Mouse (Mus musculus): ENCODE measurements around the gene E2f2. TPM values are rescaled to one million over a fixed set of nuclear protein-coding genes. Genes with fewer than 3 reads are reported as not detected.

The E2f2 gene
- polyA plus RNA-seq, 1 experiment, result 56.3 TPM

DNA sequence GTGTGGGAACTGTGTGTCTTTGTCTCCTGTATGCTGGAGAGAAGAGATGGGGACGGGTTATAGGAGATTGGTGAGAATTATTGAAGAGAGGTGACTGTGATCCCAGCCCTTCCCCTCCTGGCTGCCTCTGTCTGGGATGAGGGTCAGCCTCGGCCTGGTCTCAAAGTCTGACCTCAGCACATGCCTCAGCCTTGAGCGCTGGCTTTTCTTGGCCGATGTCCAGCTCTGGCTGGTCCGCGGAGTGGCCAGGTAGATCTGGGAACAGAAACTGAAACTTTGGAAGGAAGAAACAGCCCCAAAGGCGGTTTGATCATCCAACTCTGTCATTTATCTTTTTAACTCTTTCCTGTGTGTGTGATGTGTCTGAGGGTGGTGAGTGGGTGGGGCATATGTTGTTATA is 41.4 kb downstream of the E2f2 start:
- peaks cover 6% of the 10 kb centered on the region for H3K79me2 ChIP-seq (ENCODE audit: control insufficient read depth, insufficient read depth)
- TF ChIP-seq TCF12 (IDR thresholded peaks at IDR 0.05; ENCODE audit: insufficient read depth, poor library complexity, severe bottlenecking) (no peak), E2F4 (IDR thresholded peaks at IDR 0.05; ENCODE audit: insufficient read depth) (no peak), POLR2AphosphoS2 (IDR thresholded peaks at IDR 0.05; ENCODE audit: insufficient read length, low read depth) (no peak), MAX (IDR thresholded peaks at IDR 0.05; ENCODE audit: low read depth) (no peak), REST (IDR thresholded peaks at IDR 0.05; ENCODE audit: insufficient read depth, insufficient read length) (no peak), SRF (IDR thresholded peaks at IDR 0.05; ENCODE audit: control insufficient read depth, insufficient read length, low read depth) (no peak), TCF3 (IDR thresholded peaks at IDR 0.05; ENCODE audit: insufficient read length, low read depth) (no peak), MYOG (IDR thresholded peaks at IDR 0.05; ENCODE audit: control insufficient read depth in 1 of 3, insufficient read depth in 1 of 3, insufficient read length in 2 of 3, low read depth in 2 of 3) (no peak), USF1 (IDR thresholded peaks at IDR 0.05; ENCODE audit: low read depth) (no peak), MYOD1 (IDR thresholded peaks at IDR 0.05; ENCODE audit: control insufficient read depth in 1 of 3, insufficient read length in 2 of 3, low read depth in 2 of 3) (no peak), POLR2A (IDR thresholded peaks at IDR 0.05; ENCODE audit: insufficient read length, low read depth) (no peak), CEBPB (IDR thresholded peaks at IDR 0.05; ENCODE audit: insufficient read depth, poor library complexity, severe bottlenecking) (no peak)
- H3K27me3 ChIP-seq (ENCODE audit: control insufficient read depth, insufficient read depth, insufficient read length), result no peaks in the 10 kb centered on the region
- no peak overlapping the region for H3K4me2 ChIP-seq (ENCODE audit: low read depth)
- no peak overlapping the region for H3ac ChIP-seq (ENCODE audit: control insufficient read depth, insufficient read length)
- no peak overlapping the region for H3K4me3 ChIP-seq
- no peaks in the 10 kb centered on the region for H3K36me3 ChIP-seq (ENCODE audit: control insufficient read depth, insufficient read depth)

DNA sequence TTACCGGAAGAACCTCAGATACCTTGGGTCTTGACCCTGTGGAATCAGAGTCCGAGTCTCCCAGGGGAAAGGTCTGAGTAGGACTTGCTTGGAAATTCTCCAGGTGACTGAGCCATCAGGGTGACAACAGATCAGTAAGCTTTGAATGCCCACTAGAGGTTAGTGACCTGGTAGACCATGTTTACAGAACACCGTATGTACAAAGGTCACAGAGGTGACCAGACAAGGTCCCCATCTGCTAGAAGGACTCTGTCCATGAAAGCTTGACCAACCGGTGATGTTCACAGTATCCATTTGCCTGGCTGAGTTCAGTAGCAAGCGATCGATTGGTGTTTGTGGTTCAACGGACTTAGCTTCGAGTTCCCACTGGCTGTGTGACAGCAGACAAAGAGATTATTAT is 42.6 kb downstream of the E2f2 start:
- Histone ChIP-seq H3K4me3 (no peak overlapping the region), H3K4me2 (ENCODE audit: low read depth) (no peak overlapping the region), H3K36me3 (ENCODE audit: control insufficient read depth, insufficient read depth) (no peaks in the 10 kb centered on the region), H3K27me3 (ENCODE audit: control insufficient read depth, insufficient read depth, insufficient read length) (no peaks in the 10 kb centered on the region), H3K79me2 (ENCODE audit: control insufficient read depth, insufficient read depth) (peaks cover 6% of the 10 kb centered on the region), H3ac (ENCODE audit: control insufficient read depth, insufficient read length) (no peak overlapping the region)
- no peak for TF ChIP-seq E2F4 (IDR thresholded peaks at IDR 0.05; ENCODE audit: insufficient read depth)
- no peak for TF ChIP-seq MYOD1 (IDR thresholded peaks at IDR 0.05; ENCODE audit: control insufficient read depth in 1 of 3, insufficient read length in 2 of 3, low read depth in 2 of 3)
- TF ChIP-seq POLR2AphosphoS2 (IDR thresholded peaks at IDR 0.05; ENCODE audit: insufficient read length, low read depth), result no peak
- no peak for TF ChIP-seq TCF3 (IDR thresholded peaks at IDR 0.05; ENCODE audit: insufficient read length, low read depth)
- TF ChIP-seq CEBPB (IDR thresholded peaks at IDR 0.05; ENCODE audit: insufficient read depth, poor library complexity, severe bottlenecking), result no peak
- no peak for TF ChIP-seq MAX (IDR thresholded peaks at IDR 0.05; ENCODE audit: low read depth)
- no peak for TF ChIP-seq SRF (IDR thresholded peaks at IDR 0.05; ENCODE audit: control insufficient read depth, insufficient read length, low read depth)
- no peak for TF ChIP-seq USF1 (IDR thresholded peaks at IDR 0.05; ENCODE audit: low read depth)

DNA sequence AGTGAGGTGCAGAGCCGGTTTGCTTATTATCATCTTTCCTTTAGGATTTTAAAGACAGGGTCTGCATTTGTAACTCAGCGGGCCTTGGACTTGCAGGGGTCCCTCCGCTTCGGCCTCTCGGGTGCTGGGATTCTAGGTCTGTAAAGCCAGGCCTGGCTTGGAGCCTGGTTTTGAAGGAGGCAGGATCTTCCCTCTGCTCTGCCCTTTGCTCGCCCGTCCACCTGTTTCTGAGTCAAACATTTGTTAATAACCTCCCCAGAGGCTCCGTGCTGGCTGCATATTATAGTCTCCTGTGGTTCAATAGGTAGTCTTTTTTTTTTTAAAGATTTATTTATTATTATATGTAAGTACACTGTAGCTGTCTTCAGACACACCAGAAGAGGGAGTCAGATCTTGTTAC is 43.4 kb downstream of the E2f2 start:
- Histone ChIP-seq H3K4me3 (no peak overlapping the region), H3K4me2 (ENCODE audit: low read depth) (no peak overlapping the region), H3ac (ENCODE audit: control insufficient read depth, insufficient read length) (no peak overlapping the region), H3K27me3 (ENCODE audit: control insufficient read depth, insufficient read depth, insufficient read length) (no peaks in the 10 kb centered on the region), H3K36me3 (ENCODE audit: control insufficient read depth, insufficient read depth) (no peaks in the 10 kb centered on the region), H3K79me2 (ENCODE audit: control insufficient read depth, insufficient read depth) (peaks cover 6% of the 10 kb centered on the region)
- TF ChIP-seq MAX (IDR thresholded peaks at IDR 0.05; ENCODE audit: low read depth), result no peak
- TF ChIP-seq MYOG (IDR thresholded peaks at IDR 0.05; ENCODE audit: control insufficient read depth in 1 of 3, insufficient read depth in 1 of 3, insufficient read length in 2 of 3, low read depth in 2 of 3), result no peak
- no peak for TF ChIP-seq POLR2AphosphoS2 (IDR thresholded peaks at IDR 0.05; ENCODE audit: insufficient read length, low read depth)
- TF ChIP-seq MYOD1 (IDR thresholded peaks at IDR 0.05; ENCODE audit: control insufficient read depth in 1 of 3, insufficient read length in 2 of 3, low read depth in 2 of 3), result no peak
- TF ChIP-seq SRF (IDR thresholded peaks at IDR 0.05; ENCODE audit: control insufficient read depth, insufficient read length, low read depth), result no peak
- no peak for TF ChIP-seq E2F4 (IDR thresholded peaks at IDR 0.05; ENCODE audit: insufficient read depth)
- TF ChIP-seq USF1 (IDR thresholded peaks at IDR 0.05; ENCODE audit: low read depth), result no peak
- TF ChIP-seq POLR2A (IDR thresholded peaks at IDR 0.05; ENCODE audit: insufficient read length, low read depth), result no peak
- TF ChIP-seq REST (IDR thresholded peaks at IDR 0.05; ENCODE audit: insufficient read depth, insufficient read length), result no peak
- no peak for TF ChIP-seq TCF12 (IDR thresholded peaks at IDR 0.05; ENCODE audit: insufficient read depth, poor library complexity, severe bottlenecking)
- no peak for TF ChIP-seq TCF3 (IDR thresholded peaks at IDR 0.05; ENCODE audit: insufficient read length, low read depth)
- TF ChIP-seq CEBPB (IDR thresholded peaks at IDR 0.05; ENCODE audit: insufficient read depth, poor library complexity, severe bottlenecking), result no peak

DNA sequence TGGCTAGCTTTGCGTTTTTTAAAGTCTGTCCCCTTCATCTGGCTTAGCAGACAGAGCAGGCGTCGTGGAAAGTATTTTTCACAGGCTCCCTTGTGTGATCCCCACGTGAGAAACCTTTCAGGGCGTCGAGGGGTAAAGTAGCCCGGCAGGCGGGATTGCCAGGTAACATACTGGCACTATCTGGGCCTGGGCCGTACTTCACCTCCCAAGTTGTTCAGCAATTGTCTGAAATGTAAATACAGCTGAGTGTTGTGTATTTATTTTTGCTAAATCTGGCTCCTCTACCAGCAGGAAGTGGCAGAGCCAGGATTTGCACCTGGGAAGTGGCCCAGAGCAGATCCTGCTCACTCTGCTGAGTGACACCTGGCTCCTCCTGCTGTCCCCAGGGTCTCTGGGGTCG is 44.9 kb downstream of the E2f2 start:
- Histone ChIP-seq H3K4me3 (no peak overlapping the region), H3K27me3 (ENCODE audit: control insufficient read depth, insufficient read depth, insufficient read length) (no peaks in the 10 kb centered on the region), H3K36me3 (ENCODE audit: control insufficient read depth, insufficient read depth) (no peaks in the 10 kb centered on the region), H3K4me2 (ENCODE audit: low read depth) (no peak overlapping the region), H3K79me2 (ENCODE audit: control insufficient read depth, insufficient read depth) (peaks cover 4% of the 10 kb centered on the region), H3ac (ENCODE audit: control insufficient read depth, insufficient read length) (no peak overlapping the region)
- TF ChIP-seq MAX (IDR thresholded peaks at IDR 0.05; ENCODE audit: low read depth), result no peak
- TF ChIP-seq TCF12 (IDR thresholded peaks at IDR 0.05; ENCODE audit: insufficient read depth, poor library complexity, severe bottlenecking), result no peak
- no peak for TF ChIP-seq REST (IDR thresholded peaks at IDR 0.05; ENCODE audit: insufficient read depth, insufficient read length)
- no peak for TF ChIP-seq E2F4 (IDR thresholded peaks at IDR 0.05; ENCODE audit: insufficient read depth)
- TF ChIP-seq CEBPB (IDR thresholded peaks at IDR 0.05; ENCODE audit: insufficient read depth, poor library complexity, severe bottlenecking), result no peak
- TF ChIP-seq TCF3 (IDR thresholded peaks at IDR 0.05; ENCODE audit: insufficient read length, low read depth), result no peak
- no peak for TF ChIP-seq POLR2A (IDR thresholded peaks at IDR 0.05; ENCODE audit: insufficient read length, low read depth)
- TF ChIP-seq MYOG (IDR thresholded peaks at IDR 0.05; ENCODE audit: control insufficient read depth in 1 of 3, insufficient read depth in 1 of 3, insufficient read length in 2 of 3, low read depth in 2 of 3), result no peak
- no peak for TF ChIP-seq SRF (IDR thresholded peaks at IDR 0.05; ENCODE audit: control insufficient read depth, insufficient read length, low read depth)
- TF ChIP-seq POLR2AphosphoS2 (IDR thresholded peaks at IDR 0.05; ENCODE audit: insufficient read length, low read depth), result no peak

Measured in myocyte (in vitro differentiated cells).